Mouse (Mus musculus): ENCODE results near the gene Slc9a3r1.

GRCm38 (mm10) chr11:115160883-115161577, 2.1 kb upstream of the Slc9a3r1 start:
- TF ChIP-seq CTCF (IDR thresholded peaks at IDR 0.05; ENCODE audit: low read depth) = peak; percentile 94
- no peak for TF ChIP-seq EP300 (IDR thresholded peaks at IDR 0.05; ENCODE audit: low read depth)

Measured in liver, embryonic 14.5 days (tissue).